Mouse (Mus musculus) heart, embryonic 14.5 days (tissue): ENCODE results near the gene Apof. TPM values are rescaled to one million over a fixed set of nuclear protein-coding genes. Genes with fewer than 3 reads are reported as not detected.
"Not testable (repeated sequence)": the region's sequence is repeated elsewhere in the genome, so short reads cannot be mapped to it uniquely, and the experiment has no call there.

Experiments
- ATAC-seq: fragments of 200-750 bp; cut with Nextera tagmentation; 2 replicates; pipeline ENCODE4 v1.8.0; 2017; ENCODE audit warnings: low read depth, moderate TSS enrichment; ENCODE audit not compliant: insufficient number of reproducible peaks, insufficient read depth, low FRiP score
- H3K27ac ChIP-seq, 2 experiments: fragments of 200-500 bp in 1 of 2; fragments of 300-500 bp in 1 of 2; sonication (generic) in 1 of 2; replicated peaks in 1 of 2; 2 replicates each; pipeline ENCODE4 v1.5.1; 2012 to 2014; ENCODE audit warnings: low read depth in 2 of 2, low read length in 2 of 2, control low read depth in 1 of 2, mild to moderate bottlenecking in 1 of 2, mixed read lengths in 1 of 2; ENCODE audit not compliant: control insufficient read depth in 1 of 2, insufficient read depth in 1 of 2
- H3K27me3 ChIP-seq: fragments of 300-500 bp; sonication (generic); 2 replicates; pipeline ENCODE4 v1.6.1; 2014; ENCODE audit warnings: mild to moderate bottlenecking, low read length, control low read depth; ENCODE audit not compliant: control insufficient read depth, insufficient read depth
- H3K36me3 ChIP-seq: fragments of 300-500 bp; sonication (generic); 2 replicates; pipeline ENCODE4 v1.6.1; 2014; ENCODE audit warnings: mild to moderate bottlenecking, control low read depth, low read length, mixed read lengths; ENCODE audit not compliant: control insufficient read depth, insufficient read depth
- H3K4me1 ChIP-seq, 2 experiments: fragments of 200-500 bp in 1 of 2; fragments of 300-500 bp in 1 of 2; sonication (generic) in 1 of 2; 2 replicates each; pipeline ENCODE4 v1.6.1; 2012 to 2014; ENCODE audit warnings: low read length in 2 of 2, control low read depth in 1 of 2, mixed read lengths in 1 of 2; ENCODE audit not compliant: control insufficient read depth in 2 of 2, insufficient read depth in 2 of 2
- H3K4me2 ChIP-seq: fragments of 300-500 bp; sonication (generic); 2 replicates; pipeline ENCODE4 v1.6.1; 2014; ENCODE audit warnings: mild to moderate bottlenecking, low read length
- H3K4me3 ChIP-seq, 2 experiments: fragments of 200-500 bp in 1 of 2; fragments of 300-500 bp in 1 of 2; sonication (generic) in 1 of 2; 2 replicates each; pipeline ENCODE4 v1.5.1; 2012 to 2014; ENCODE audit warnings: low read length in 2 of 2, mild to moderate bottlenecking in 2 of 2, control low read depth in 1 of 2, low read depth in 1 of 2, moderate library complexity in 1 of 2; ENCODE audit not compliant: control insufficient read depth in 1 of 2, insufficient read depth in 1 of 2
- H3K9ac ChIP-seq: fragments of 300-500 bp; sonication (generic); 2 replicates; pipeline ENCODE4 v1.6.1; 2014; ENCODE audit warnings: mild to moderate bottlenecking, low read length
- H3K9me3 ChIP-seq: fragments of 300-500 bp; sonication (generic); 2 replicates; pipeline ENCODE4 v1.6.1; 2016; ENCODE audit warnings: low read length, control low read depth; ENCODE audit not compliant: control insufficient read depth
- WGBS: fragments of 180-500 bp; shearing (Covaris S2); extraction: QIAGEN DNeasy Blood & Tissue Kit; methylation state at CpG from one replicate; pipeline ENCODE4 v1.1.7; 2014; 5-methylcytosine and 5-hydroxymethylcytosine counted together
- polyA plus RNA-seq: library from polyadenylated mRNA; unstranded; fragments of >200 nt; fragmentation: Nextera tagmentation; extraction: Ambion mirVana; gene quantifications from 2 replicates; pipeline ENCODE4 v1.2.1, GENCODE M21; 2014

The Apof gene
- polyA plus RNA-seq, 1 experiment from 2014 or later = not detected

GRCm38 (mm10) chr10:128283604-128284579 is 15.4 kb downstream of the Apof start:
- no peak overlapping the region for H3K27ac ChIP-seq
- no peaks in the 10 kb centered on the region for H3K27me3 ChIP-seq
- no peaks in the 10 kb centered on the region for H3K4me1 ChIP-seq
- H3K9me3 ChIP-seq = no peaks in the 10 kb centered on the region
- no peak overlapping the region for H3K9ac ChIP-seq
- no peak overlapping the region for H3K4me3 ChIP-seq
- no peak overlapping the region for H3K4me2 ChIP-seq
- peaks cover 80% of the 10 kb centered on the region for H3K36me3 ChIP-seq
- WGBS = 62% methylated on average over 31 of the region's 31 CpGs
- ATAC-seq = no peak

- 62% methylated on average over 1 of the region's 1 CpGs for WGBS
- not testable (repeated sequence) for H3K27me3 ChIP-seq, H3K9me3 ChIP-seq, H3K4me2 ChIP-seq, H3K9ac ChIP-seq, H3K27ac ChIP-seq, H3K4me1 ChIP-seq, ATAC-seq, H3K4me3 ChIP-seq
- peaks cover 54% of the 10 kb centered on the region for H3K36me3 ChIP-seq
Measured at GRCm38 (mm10) chr10:128290594-128290993, 22.1 kb downstream of the Apof start.

- Histone ChIP-seq H3K27ac (no peak overlapping the region), H3K4me2 (peak overlapping the region; percentile 48), H3K27me3 (no peaks in the 10 kb centered on the region), H3K9me3 (no peaks in the 10 kb centered on the region), H3K4me3 (no peak overlapping the region), H3K4me1 (peaks cover 20 to 22% of the 10 kb centered on the region in 2 experiments), H3K36me3 (peaks cover 15% of the 10 kb centered on the region), H3K9ac (no peak overlapping the region; the same call in 1 of the 2 replicates)
- no peak for ATAC-seq
- WGBS = 74% methylated on average over 13 of the region's 13 CpGs
Measured at GRCm38 (mm10) chr10:128296370-128297090, 28.1 kb downstream of the Apof start.

GRCm38 (mm10) chr10:128297221-128297620 is 28.8 kb downstream of the Apof start:
- Histone ChIP-seq H3K9ac (peak overlapping the region; percentile 14), H3K36me3 (peaks cover 8% of the 10 kb centered on the region), H3K4me1 (peaks cover 20 to 23% of the 10 kb centered on the region in 2 experiments), H3K9me3 (no peaks in the 10 kb centered on the region), H3K27ac (peak overlapping the region; percentile 81 to 86), H3K4me3 (0 out of 4 replicates have a peak overlapping the region, but pooled peaks of 1 of the 2 experiments have one; percentile 7), H3K27me3 (no peaks in the 10 kb centered on the region), H3K4me2 (peak overlapping the region; percentile 48)
- ATAC-seq = no peak
- 47% methylated on average over 4 of the region's 4 CpGs for WGBS

- peaks cover 4% of the 10 kb centered on the region; the same call in 1 of the 2 replicates for H3K36me3 ChIP-seq
Measured at GRCm38 (mm10) chr10:128297622-128298021, 29.2 kb downstream of the Apof start.

GRCm38 (mm10) chr10:128298243-128298642 is 29.8 kb downstream of the Apof start:
- no peak for ATAC-seq
- Histone ChIP-seq H3K9me3 (no peaks in the 10 kb centered on the region), H3K4me2 (no peak overlapping the region), H3K4me1 (peaks cover 23 to 28% of the 10 kb centered on the region in 2 experiments), H3K36me3 (no peaks in the 10 kb centered on the region), H3K27me3 (no peaks in the 10 kb centered on the region), H3K27ac (peak overlapping the region; percentile 81 to 86), H3K4me3 (no peak overlapping the region), H3K9ac (peak overlapping the region; percentile 14)
- WGBS = 58% methylated on average over 6 of the region's 6 CpGs

More at GRCm38 (mm10) chr10:128297622-128298021, 29.2 kb downstream of the Apof start:
- ATAC-seq = peak; percentile 84
- Histone ChIP-seq H3K4me3 (0 out of 4 replicates have a peak overlapping the region, but pooled peaks of 1 of the 2 experiments have one; percentile 7), H3K27ac (peak overlapping the region; percentile 81 to 86), H3K4me1 (peaks cover 23 to 27% of the 10 kb centered on the region in 2 experiments), H3K9ac (peak overlapping the region; percentile 14), H3K9me3 (no peaks in the 10 kb centered on the region), H3K27me3 (no peaks in the 10 kb centered on the region), H3K4me2 (peak overlapping the region; percentile 48)
- 38% methylated on average over 11 of the region's 11 CpGs for WGBS

- H3K9ac ChIP-seq = peak within 1 kb of the TSS; percentile 14
- H3K27ac ChIP-seq = peak within 1 kb of the TSS; percentile 81 to 86
- H3K27me3 ChIP-seq = no peaks in the 10 kb centered on the region
- 64% methylated on average over 11 of the region's 11 CpGs for WGBS
- no peak for ATAC-seq
- 0 out of 4 replicates have a peak within 1 kb of the TSS, but pooled peaks of 1 of the 2 experiments have one; percentile 7 for H3K4me3 ChIP-seq
- peak within 1 kb of the TSS; percentile 48 for H3K4me2 ChIP-seq
- peaks cover 25 to 30% of the 10 kb centered on the region in 2 experiments for H3K4me1 ChIP-seq
- no peaks in the 10 kb centered on the region for H3K9me3 ChIP-seq
- H3K36me3 ChIP-seq = no peaks in the 10 kb centered on the region
Measured at GRCm38 (mm10) chr10:128298702-128299171, 30.3 kb downstream of the Apof start, which contains the start of gene Il23a. Gene Il23a (minus strand): TSS chr10:128298752.
